Mouse (Mus musculus) midbrain, embryonic 11.5 days (tissue): ENCODE data around the gene Lpar2. TPM values are rescaled to one million over a fixed set of nuclear protein-coding genes. Genes with fewer than 3 reads are reported as not detected.

Experiments used
- ATAC-seq: fragments of 200-750 bp; cut with Nextera tagmentation; 2 replicates; pipeline ENCODE4 v1.8.0; 2017; ENCODE audit warnings: moderate TSS enrichment, moderate library complexity; ENCODE audit not compliant: low FRiP score
- DNase-seq: peaks from one replicate; pipeline ENCODE4 v3.0.0; 2015; ENCODE audit warnings: low spot score; ENCODE audit errors: missing footprints
- H3K27ac ChIP-seq: fragments of 300-500 bp; sonication (generic); 2 replicates; pipeline ENCODE4 v1.5.1; 2014; ENCODE audit warnings: low read depth, low read length
- H3K27me3 ChIP-seq: fragments of 300-500 bp; sonication (generic); 2 replicates; pipeline ENCODE4 v1.6.1; 2014; ENCODE audit warnings: mild to moderate bottlenecking, low read length, moderate library complexity, mixed read lengths; ENCODE audit not compliant: control insufficient read depth, insufficient read depth
- H3K36me3 ChIP-seq: fragments of 300-500 bp; sonication (generic); 2 replicates; pipeline ENCODE4 v1.6.1; 2014; ENCODE audit warnings: mild to moderate bottlenecking, low read length, moderate library complexity, mixed read lengths; ENCODE audit not compliant: control insufficient read depth, insufficient read depth
- H3K4me1 ChIP-seq: fragments of 300-500 bp; sonication (generic); 2 replicates; pipeline ENCODE4 v1.6.1; 2014; ENCODE audit warnings: low read length; ENCODE audit not compliant: control insufficient read depth, insufficient read depth
- H3K4me2 ChIP-seq: fragments of 300-500 bp; sonication (generic); 2 replicates; pipeline ENCODE4 v1.6.1; 2014; ENCODE audit warnings: mild to moderate bottlenecking, moderate library complexity
- H3K4me3 ChIP-seq: fragments of 300-500 bp; sonication (generic); 2 replicates; pipeline ENCODE4 v1.5.1; 2014; ENCODE audit warnings: low read depth, low read length
- H3K9ac ChIP-seq: fragments of 300-500 bp; sonication (generic); 2 replicates; pipeline ENCODE4 v1.6.1; 2014; ENCODE audit warnings: low read length
- H3K9me3 ChIP-seq: fragments of 300-500 bp; sonication (generic); 2 replicates; pipeline ENCODE4 v1.6.1; 2016; ENCODE audit warnings: low read length; ENCODE audit not compliant: control insufficient read depth
- WGBS: fragments of 180-500 bp; shearing (Covaris S2); extraction: QIAGEN DNeasy Blood & Tissue Kit; methylation state at CpG from one replicate; pipeline ENCODE4 v1.1.7; 2014; 5-methylcytosine and 5-hydroxymethylcytosine counted together
- polyA plus RNA-seq: library from polyadenylated mRNA; unstranded; fragments of >200 nt; fragmentation: Nextera tagmentation; extraction: Ambion mirVana; gene quantifications from 2 replicates; pipeline ENCODE4 v1.2.1, GENCODE M21; 2014

Lpar2 gene
- polyA plus RNA-seq, 1 experiment from 2014 or later = 1.2 TPM

GRCm38 (mm10) chr8:69870003-69870765, 48.0 kb downstream of the Lpar2 start:
- H3K4me3 ChIP-seq = no peak overlapping the region
- H3K27me3 ChIP-seq = no peaks in the 10 kb centered on the region
- ATAC-seq = no peak
- no peaks in the 10 kb centered on the region for H3K9me3 ChIP-seq
- no peak overlapping the region for H3K9ac ChIP-seq
- H3K27ac ChIP-seq = no peak overlapping the region
- WGBS = 85% methylated on average over 11 of the region's 11 CpGs
- no peak overlapping the region for H3K4me2 ChIP-seq
- no peak for DNase-seq
- no peaks in the 10 kb centered on the region for H3K4me1 ChIP-seq
- no peaks in the 10 kb centered on the region; the same call in 1 of the 2 replicates for H3K36me3 ChIP-seq

- H3K4me2 ChIP-seq = no peak overlapping the region
- H3K27ac ChIP-seq = no peak overlapping the region
- H3K9ac ChIP-seq = no peak overlapping the region
- H3K36me3 ChIP-seq = no peaks in the 10 kb centered on the region; the same call in 1 of the 2 replicates
- DNase-seq (no peak), ATAC-seq (no peak)
- 88% methylated on average over 6 of the region's 6 CpGs for WGBS
- no peaks in the 10 kb centered on the region for H3K27me3 ChIP-seq
- no peak overlapping the region for H3K4me3 ChIP-seq
- H3K4me1 ChIP-seq = no peaks in the 10 kb centered on the region
- H3K9me3 ChIP-seq = no peaks in the 10 kb centered on the region
Measured at GRCm38 (mm10) chr8:69870907-69871306, 48.7 kb downstream of the Lpar2 start.

GRCm38 (mm10) chr8:69874155-69874554, 51.9 kb downstream of the Lpar2 start:
- Histone ChIP-seq H3K9me3 (no peaks in the 10 kb centered on the region), H3K4me3 (no peak overlapping the region), H3K9ac (no peak overlapping the region), H3K27me3 (peaks cover 10% of the 10 kb centered on the region), H3K4me2 (no peak overlapping the region), H3K4me1 (no peaks in the 10 kb centered on the region), H3K36me3 (no peaks in the 10 kb centered on the region; the same call in 1 of the 2 replicates), H3K27ac (no peak overlapping the region)
- 13% methylated on average over 9 of the region's 9 CpGs for WGBS
- ATAC-seq (no peak), DNase-seq (peak; percentile 98)

- no peaks in the 10 kb centered on the region for H3K4me1 ChIP-seq
- no peak overlapping the region for H3K9ac ChIP-seq
- WGBS = 82% methylated on average over 13 of the region's 13 CpGs
- H3K4me2 ChIP-seq = no peak overlapping the region
- peaks cover 15% of the 10 kb centered on the region for H3K27me3 ChIP-seq
- ATAC-seq (no peak), DNase-seq (no peak)
- H3K27ac ChIP-seq = no peak overlapping the region
- H3K4me3 ChIP-seq = no peak overlapping the region
- H3K36me3 ChIP-seq = no peaks in the 10 kb centered on the region; the same call in 1 of the 2 replicates
- no peaks in the 10 kb centered on the region for H3K9me3 ChIP-seq
Measured at GRCm38 (mm10) chr8:69874654-69875053, 52.4 kb downstream of the Lpar2 start.

- H3K27me3 ChIP-seq = peaks cover 29% of the 10 kb centered on the region
- DNase-seq (no peak), ATAC-seq (no peak)
- H3K4me1 ChIP-seq = peaks cover 1% of the 10 kb centered on the region; the same call in 1 of the 2 replicates
- no peak overlapping the region for H3K9ac ChIP-seq
- no peak overlapping the region for H3K4me3 ChIP-seq
- H3K27ac ChIP-seq = no peak overlapping the region
- 50% methylated on average over 10 of the region's 10 CpGs for WGBS
- H3K36me3 ChIP-seq = no peaks in the 10 kb centered on the region
- H3K4me2 ChIP-seq = no peak overlapping the region
- H3K9me3 ChIP-seq = no peaks in the 10 kb centered on the region
Measured at GRCm38 (mm10) chr8:69876097-69876496, 53.9 kb downstream of the Lpar2 start.

GRCm38 (mm10) chr8:69876967-69877366, 54.7 kb downstream of the Lpar2 start:
- Histone ChIP-seq H3K9ac (no peak overlapping the region), H3K27me3 (peaks cover 38% of the 10 kb centered on the region), H3K36me3 (no peaks in the 10 kb centered on the region), H3K4me3 (no peak overlapping the region), H3K4me2 (no peak overlapping the region), H3K4me1 (peaks cover 6% of the 10 kb centered on the region), H3K27ac (no peak overlapping the region), H3K9me3 (no peaks in the 10 kb centered on the region)
- WGBS = 83% methylated on average over 10 of the region's 10 CpGs
- DNase-seq (no peak), ATAC-seq (no peak)

GRCm38 (mm10) chr8:69877396-69877795, 55.2 kb downstream of the Lpar2 start:
- H3K27me3 ChIP-seq = peaks cover 42% of the 10 kb centered on the region
- no peaks in the 10 kb centered on the region for H3K36me3 ChIP-seq
- no peak overlapping the region for H3K4me3 ChIP-seq
- 88% methylated on average over 4 of the region's 4 CpGs for WGBS
- H3K4me2 ChIP-seq = no peak overlapping the region
- H3K9me3 ChIP-seq = no peaks in the 10 kb centered on the region
- H3K4me1 ChIP-seq = peaks cover 10% of the 10 kb centered on the region
- H3K27ac ChIP-seq = no peak overlapping the region
- H3K9ac ChIP-seq = no peak overlapping the region
- no peak for ATAC-seq
- DNase-seq = no peak

- Histone ChIP-seq H3K4me1 (peaks cover 10% of the 10 kb centered on the region), H3K27ac (no peak overlapping the region), H3K27me3 (peaks cover 48% of the 10 kb centered on the region), H3K36me3 (no peaks in the 10 kb centered on the region), H3K4me3 (no peak overlapping the region), H3K9ac (no peak overlapping the region), H3K4me2 (no peak overlapping the region), H3K9me3 (no peaks in the 10 kb centered on the region)
- ATAC-seq (no peak), DNase-seq (no peak)
- whole genome bisulfite sequencing = 61% methylated on average over 3 of the region's 3 CpGs
Measured at GRCm38 (mm10) chr8:69877992-69878391, 55.8 kb downstream of the Lpar2 start.

GRCm38 (mm10) chr8:69879678-69880077, 57.4 kb downstream of the Lpar2 start:
- WGBS = 61% methylated on average over 8 of the region's 8 CpGs
- Histone ChIP-seq H3K27ac (no peak overlapping the region), H3K4me2 (no peak overlapping the region), H3K9me3 (no peaks in the 10 kb centered on the region), H3K4me1 (peaks cover 10% of the 10 kb centered on the region), H3K9ac (no peak overlapping the region), H3K4me3 (no peak overlapping the region), H3K36me3 (no peaks in the 10 kb centered on the region), H3K27me3 (peaks cover 65% of the 10 kb centered on the region)
- DNase-seq (no peak), ATAC-seq (no peak)
